Mouse (Mus musculus): ENCODE data around the gene Ssh3. TPM values are rescaled to one million over a fixed set of nuclear protein-coding genes. Genes with fewer than 3 reads are reported as not detected.

Gene Ssh3
- polyA plus RNA-seq, 1 experiment from 2014 or later: 18.1 TPM

GRCm38 (mm10) chr19:4298322-4299121 is 29.5 kb upstream of the Ssh3 start:
- H3K9me3 ChIP-seq (ENCODE audit: control insufficient read depth): no peaks in the 10 kb centered on the region
- H3K9ac ChIP-seq (ENCODE audit: low read depth, low read length): no peak overlapping the region
- H3K27ac ChIP-seq (ENCODE audit: low read depth, low read length): no peak overlapping the region
- WGBS: 87% methylated on average over 17 of the region's 17 CpGs
- H3K4me3 ChIP-seq (ENCODE audit: low read depth, low read length): no peak overlapping the region
- peaks cover 5% of the 10 kb centered on the region; the same call in 1 of the 2 replicates for H3K36me3 ChIP-seq (ENCODE audit: control insufficient read depth, insufficient read depth)
- ATAC-seq: no peak
- TF ChIP-seq CTCF (IDR thresholded peaks at IDR 0.05; ENCODE audit: low read depth): 0 out of 2 replicates have a peak, but pooled peaks have one; percentile 20
- no peaks in the 10 kb centered on the region for H3K27me3 ChIP-seq (replicated peaks; ENCODE audit: control insufficient read depth, insufficient read depth, low read length)
- 0 out of 2 replicates have a peak, but pooled peaks cover 11% of the 10 kb centered on the region for H3K4me1 ChIP-seq (replicated peaks; ENCODE audit: control insufficient read depth, insufficient read depth, low read length)
- H3K4me2 ChIP-seq (replicated peaks; ENCODE audit: low read depth): no peak overlapping the region

- TF ChIP-seq CTCF (IDR thresholded peaks at IDR 0.05; ENCODE audit: low read depth): peak; percentile 26; the same call in 1 of the 2 replicates
- ATAC-seq: no peak
- Histone ChIP-seq H3K27me3 (replicated peaks; ENCODE audit: control insufficient read depth, insufficient read depth, low read length) (no peaks in the 10 kb centered on the region), H3K4me3 (ENCODE audit: low read depth, low read length) (no peak overlapping the region), H3K36me3 (ENCODE audit: control insufficient read depth, insufficient read depth) (peaks cover 7% of the 10 kb centered on the region; the same call in 1 of the 2 replicates), H3K9me3 (ENCODE audit: control insufficient read depth) (no peaks in the 10 kb centered on the region), H3K9ac (ENCODE audit: low read depth, low read length) (no peak overlapping the region), H3K4me1 (replicated peaks; ENCODE audit: control insufficient read depth, insufficient read depth, low read length) (0 out of 2 replicates have a peak, but pooled peaks cover 10% of the 10 kb centered on the region), H3K27ac (ENCODE audit: low read depth, low read length) (no peak overlapping the region; the same call in 1 of the 2 replicates), H3K4me2 (replicated peaks; ENCODE audit: low read depth) (no peak overlapping the region)
- WGBS: 80% methylated on average over 5 of the region's 5 CpGs
These were observed 28.9 kb upstream of the Ssh3 start for GRCm38 (mm10) chr19:4297851-4298250.

- 77% methylated on average over 2 of the region's 2 CpGs for WGBS
- Histone ChIP-seq H3K9me3 (ENCODE audit: control insufficient read depth) (no peaks in the 10 kb centered on the region), H3K4me2 (replicated peaks; ENCODE audit: low read depth) (no peak overlapping the region), H3K27ac (ENCODE audit: low read depth, low read length) (no peak overlapping the region), H3K9ac (ENCODE audit: low read depth, low read length) (no peak overlapping the region), H3K36me3 (ENCODE audit: control insufficient read depth, insufficient read depth) (peaks cover 18% of the 10 kb centered on the region), H3K4me3 (ENCODE audit: low read depth, low read length) (no peak overlapping the region), H3K4me1 (replicated peaks; ENCODE audit: control insufficient read depth, insufficient read depth, low read length) (0 out of 2 replicates have a peak, but pooled peaks cover 5% of the 10 kb centered on the region), H3K27me3 (replicated peaks; ENCODE audit: control insufficient read depth, insufficient read depth, low read length) (no peaks in the 10 kb centered on the region)
- ATAC-seq: no peak
- TF ChIP-seq CTCF (IDR thresholded peaks at IDR 0.05; ENCODE audit: low read depth): no peak
These were observed 27.6 kb upstream of the Ssh3 start for GRCm38 (mm10) chr19:4296611-4297010.

- no peak overlapping the region for H3K9ac ChIP-seq (ENCODE audit: low read depth, low read length)
- H3K4me2 ChIP-seq (replicated peaks; ENCODE audit: low read depth): no peak overlapping the region
- H3K36me3 ChIP-seq (ENCODE audit: control insufficient read depth, insufficient read depth): peaks cover 26% of the 10 kb centered on the region
- TF ChIP-seq CTCF (IDR thresholded peaks at IDR 0.05; ENCODE audit: low read depth): no peak
- no peak overlapping the region for H3K4me3 ChIP-seq (ENCODE audit: low read depth, low read length)
- H3K4me1 ChIP-seq (replicated peaks; ENCODE audit: control insufficient read depth, insufficient read depth, low read length): 0 out of 2 replicates have a peak, but pooled peaks cover 4% of the 10 kb centered on the region
- H3K27ac ChIP-seq (ENCODE audit: low read depth, low read length): no peak overlapping the region
- ATAC-seq: no peak
- WGBS: 87% methylated on average over 4 of the region's 4 CpGs
- H3K9me3 ChIP-seq (ENCODE audit: control insufficient read depth): no peaks in the 10 kb centered on the region
- H3K27me3 ChIP-seq (replicated peaks; ENCODE audit: control insufficient read depth, insufficient read depth, low read length): no peaks in the 10 kb centered on the region
These were observed 26.4 kb upstream of the Ssh3 start for GRCm38 (mm10) chr19:4295391-4295790.

- 57% methylated on average over 14 of the region's 14 CpGs for WGBS
- Histone ChIP-seq H3K4me3 (ENCODE audit: low read depth, low read length) (no peak overlapping the region), H3K4me1 (replicated peaks; ENCODE audit: control insufficient read depth, insufficient read depth, low read length) (no peaks in the 10 kb centered on the region), H3K4me2 (replicated peaks; ENCODE audit: low read depth) (no peak overlapping the region), H3K27me3 (replicated peaks; ENCODE audit: control insufficient read depth, insufficient read depth, low read length) (no peaks in the 10 kb centered on the region), H3K36me3 (ENCODE audit: control insufficient read depth, insufficient read depth) (peaks cover 35% of the 10 kb centered on the region), H3K9ac (ENCODE audit: low read depth, low read length) (no peak overlapping the region), H3K27ac (ENCODE audit: low read depth, low read length) (no peak overlapping the region), H3K9me3 (ENCODE audit: control insufficient read depth) (no peaks in the 10 kb centered on the region)
- 0 out of 2 replicates have a peak, but pooled peaks have one; percentile 12 for TF ChIP-seq CTCF (IDR thresholded peaks at IDR 0.05; ENCODE audit: low read depth)
- no peak for ATAC-seq
These were observed 25.6 kb upstream of the Ssh3 start for GRCm38 (mm10) chr19:4294381-4295097.

GRCm38 (mm10) chr19:4291161-4291560 is 22.2 kb upstream of the Ssh3 start:
- ATAC-seq: no peak
- no peak overlapping the region for H3K27ac ChIP-seq (ENCODE audit: low read depth, low read length)
- peaks cover 67% of the 10 kb centered on the region for H3K36me3 ChIP-seq (ENCODE audit: control insufficient read depth, insufficient read depth)
- H3K27me3 ChIP-seq (replicated peaks; ENCODE audit: control insufficient read depth, insufficient read depth, low read length): no peaks in the 10 kb centered on the region
- H3K4me2 ChIP-seq (replicated peaks; ENCODE audit: low read depth): no peak overlapping the region
- H3K4me1 ChIP-seq (replicated peaks; ENCODE audit: control insufficient read depth, insufficient read depth, low read length): no peaks in the 10 kb centered on the region
- no peak for TF ChIP-seq CTCF (IDR thresholded peaks at IDR 0.05; ENCODE audit: low read depth)
- no peak overlapping the region for H3K4me3 ChIP-seq (ENCODE audit: low read depth, low read length)
- H3K9me3 ChIP-seq (ENCODE audit: control insufficient read depth): no peaks in the 10 kb centered on the region
- H3K9ac ChIP-seq (ENCODE audit: low read depth, low read length): no peak overlapping the region
- 92% methylated on average over 11 of the region's 11 CpGs for WGBS

All from intestine, postnatal 0 days (tissue).